Mouse (Mus musculus): ENCODE measurements at regions not wholly inside any gene's neighbourhood (a gene's known extent, or its start where the extent isn't known, plus 50 kb on each side); places are given as distances from the start of the nearest gene placed in this dataset.
A peak's percentile ranks its signal among the peaks of the same experiment; 100 is the strongest.

GRCm38 (mm10) chr15:14000952-14001351, 827.5 kb upstream of the Cdh6 start:
- DNase-seq (ENCODE audit: low read depth, low spot score): no peak

GRCm38 (mm10) chr15:13989768-13990167, 816.3 kb upstream of the Cdh6 start:
- DNase-seq (ENCODE audit: low read depth, low spot score): no peak

DNA sequence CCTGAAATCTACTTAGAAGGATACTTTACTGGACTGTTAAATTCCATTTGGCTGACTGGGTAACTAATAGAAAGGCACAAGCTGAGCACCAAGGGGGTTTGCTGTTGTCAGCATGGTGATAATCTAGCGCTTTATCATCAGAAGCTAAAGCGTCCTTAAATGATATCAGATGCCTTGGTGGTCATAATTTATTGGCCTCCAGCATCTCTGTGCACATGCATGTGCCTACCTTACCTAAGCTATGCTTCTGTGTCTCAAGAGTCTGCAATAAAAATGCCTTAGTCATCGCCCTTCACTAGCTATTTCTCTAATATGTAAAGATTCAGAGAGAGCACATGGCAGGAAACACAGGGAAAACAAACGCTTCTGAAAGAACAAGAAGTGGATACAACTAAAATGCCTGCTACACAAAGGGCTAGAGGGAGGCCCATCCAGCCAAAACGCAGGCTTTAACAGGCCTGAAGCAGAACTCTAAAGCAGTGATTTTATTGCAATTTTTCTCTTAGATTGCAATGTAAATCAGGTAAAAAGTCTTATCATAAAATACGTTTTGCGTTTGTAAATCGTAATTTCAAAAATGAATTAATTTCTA, 815.5 kb upstream of the Cdh6 start:
- DNase-seq (ENCODE audit: low read depth, low spot score): no peak

GRCm38 (mm10) chr15:13969811-13970210, 796.3 kb upstream of the Cdh6 start:
- peak; percentile 48 for DNase-seq (ENCODE audit: low read depth, low spot score)
